Mouse (Mus musculus) G1E (cell line): Measurements from ENCODE around the gene Fzd10. TPM values are rescaled to one million over a fixed set of nuclear protein-coding genes. Genes with fewer than 3 reads are reported as not detected.
A peak's percentile ranks its signal among the peaks of the same experiment; 100 is the strongest.

Source experiments
- ATAC-seq: 2 replicates; pipeline ENCODE4 v1.8.0; 2016; ENCODE audit warnings: mild to moderate bottlenecking; ENCODE audit not compliant: insufficient number of reproducible peaks, poor library complexity, low FRiP score, severe bottlenecking; ENCODE audit errors: extremely low read depth
- DNase-seq: peaks from one replicate; pipeline ENCODE4 v3.0.0; 2012; ENCODE audit warnings: low spot score
- H3K27me3 ChIP-seq: 2 replicates; pipeline ENCODE4 v1.6.1; 2012; ENCODE audit warnings: mild to moderate bottlenecking, low read length, inconsistent platforms; ENCODE audit not compliant: insufficient read depth
- H3K36me3 ChIP-seq: replicated peaks from 2 replicates; pipeline ENCODE3; 2012; ENCODE audit warnings: mild to moderate bottlenecking, inconsistent platforms
- H3K4me1 ChIP-seq: 2 replicates; pipeline ENCODE4 v1.6.1; 2012; ENCODE audit warnings: low read depth, low read length, inconsistent platforms, mixed read lengths; ENCODE audit not compliant: insufficient read depth
- H3K4me3 ChIP-seq: 2 replicates; pipeline ENCODE4 v1.5.1; 2012; ENCODE audit warnings: low read depth, mild to moderate bottlenecking, inconsistent platforms, low read length, moderate library complexity, mixed read lengths
- H3K9me3 ChIP-seq: replicated peaks from 2 replicates; pipeline ENCODE4 v1.6.1; 2012; ENCODE audit warnings: inconsistent platforms
- CTCF ChIP-seq: IDR thresholded peaks from 2 replicates; pipeline ENCODE4 v1.5.1; 2012; ENCODE audit warnings: low read depth, low read length, inconsistent platforms, mixed read lengths
- GATA1 ChIP-seq: IDR thresholded peaks from 2 replicates; pipeline ENCODE4 v1.6.1; 2012; ENCODE audit warnings: borderline replicate concordance, low read length, inconsistent platforms, mixed read lengths
- GATA2 ChIP-seq: IDR thresholded peaks from 2 replicates; pipeline ENCODE4 v1.6.1; 2012; ENCODE audit warnings: low read depth, low read length, inconsistent platforms, borderline replicate concordance
- POLR2AphosphoS5 ChIP-seq: IDR thresholded peaks from 2 replicates; pipeline ENCODE4 v1.6.1; 2012; ENCODE audit warnings: low read depth, low read length, inconsistent platforms; ENCODE audit not compliant: insufficient replicate concordance
- TAL1 ChIP-seq: conservative IDR thresholded peaks from 2 replicates; pipeline ENCODE4 v1.6.1; 2012; ENCODE audit warnings: low read depth, low read length, inconsistent platforms, mixed read lengths
- polyA plus RNA-seq: library from polyadenylated mRNA; stranded (reverse); fragments of >175 nt; gene quantifications from 2 replicates; pipeline ENCODE4 v1.2.3, GENCODE M21; 2012
- total RNA-seq, 2 experiments: library from RNA; stranded (forward) in 1 of 2; stranded (reverse) in 1 of 2; fragments of 200-1000 nt in 1 of 2; fragments of >200 nt in 1 of 2; fragmentation: Nextera tagmentation in 1 of 2; gene quantifications; 2 replicates each; pipeline ENCODE4 v1.2.3; 2014 to 2017

Fzd10 gene
- total and polyA plus RNA-seq, 3 experiments, result 0.11 TPM; not detected in 2

- Histone ChIP-seq H3K4me3 (peak overlapping the region; percentile 32; the same call in 1 of the 2 replicates), H3K9me3 (peaks cover 74% of the 10 kb centered on the region), H3K4me1 (no peaks in the 10 kb centered on the region), H3K36me3 (no peaks in the 10 kb centered on the region), H3K27me3 (no peaks in the 10 kb centered on the region)
- DNase-seq (no peak), ATAC-seq (no peak)
- no peak for TF ChIP-seq GATA2
These were observed 1.1 kb upstream of the Fzd10 start for GRCm38 (mm10) chr5:128599365-128600071.

GRCm38 (mm10) chr5:128601036-128602019 lies 684 bp downstream of the Fzd10 start:
- DNase-seq (no peak), ATAC-seq (no peak)
- no peaks in the 10 kb centered on the region for H3K27me3 ChIP-seq
- H3K4me1 ChIP-seq, result no peaks in the 10 kb centered on the region
- no peak for TF ChIP-seq POLR2AphosphoS5
- TF ChIP-seq CTCF, result no peak
- no peak for TF ChIP-seq TAL1
- TF ChIP-seq GATA1, result no peak
- no peak for TF ChIP-seq GATA2
- peaks cover 72% of the 10 kb centered on the region for H3K9me3 ChIP-seq
- no peaks in the 10 kb centered on the region for H3K36me3 ChIP-seq
- H3K4me3 ChIP-seq, result peak overlapping the region; percentile 35; the same call in 1 of the 2 replicates

DNA sequence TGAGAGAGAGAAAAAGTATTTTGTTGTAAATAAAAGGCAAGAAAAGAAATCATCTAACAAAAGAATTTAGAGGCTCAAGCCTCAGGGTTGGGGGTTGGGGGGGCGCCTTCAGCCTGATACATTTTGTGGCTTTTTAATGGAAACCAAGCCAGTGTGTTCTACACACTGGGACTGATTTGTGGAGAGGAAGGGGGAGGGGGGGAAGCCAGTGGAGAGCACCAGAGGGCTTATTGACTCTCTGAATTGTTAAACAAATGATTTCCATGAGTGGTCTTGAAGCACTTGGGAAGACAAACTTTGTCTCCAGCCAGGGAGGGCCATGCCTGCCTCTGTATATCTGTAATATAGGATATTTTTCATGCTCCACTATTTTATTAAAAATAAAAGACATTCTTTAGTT lies 3.0 kb downstream of the Fzd10 start:
- H3K9me3 ChIP-seq, result peaks cover 86% of the 10 kb centered on the region
- ATAC-seq, result no peak
- H3K27me3 ChIP-seq, result no peaks in the 10 kb centered on the region

DNA sequence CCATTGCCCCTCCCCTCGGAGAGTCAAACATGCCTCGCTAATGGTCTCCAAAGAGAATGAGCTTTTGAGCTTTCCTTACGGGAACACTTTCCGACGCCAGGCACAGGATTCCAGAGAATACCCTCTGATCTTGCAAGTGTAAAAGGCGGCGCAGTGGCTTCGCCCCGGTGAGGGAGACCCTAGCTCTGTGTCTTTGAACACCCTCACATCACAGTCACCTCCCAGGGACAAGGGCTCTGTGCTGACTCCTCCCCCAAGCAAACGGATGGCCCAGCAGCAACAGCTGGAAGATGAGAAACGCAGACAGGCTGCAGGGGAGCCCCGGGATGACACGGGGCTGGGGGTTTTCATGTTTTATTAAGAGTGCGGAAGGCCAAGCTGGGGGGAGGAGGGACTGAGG lies 6.0 kb downstream of the Fzd10 start:
- TF ChIP-seq POLR2AphosphoS5 (no peak), CTCF (no peak), TAL1 (no peak), GATA2 (no peak), GATA1 (no peak)
- no peak for DNase-seq
- H3K9me3 ChIP-seq, result peaks cover 78% of the 10 kb centered on the region

More for the DNA sequence above, 3.0 kb downstream of the Fzd10 start:
- no peaks in the 10 kb centered on the region for H3K36me3 ChIP-seq
- TF ChIP-seq CTCF (no peak), POLR2AphosphoS5 (no peak), TAL1 (no peak), GATA1 (no peak), GATA2 (no peak)
- no peak for DNase-seq
- no peak overlapping the region for H3K4me3 ChIP-seq
- H3K4me1 ChIP-seq, result no peaks in the 10 kb centered on the region

DNA sequence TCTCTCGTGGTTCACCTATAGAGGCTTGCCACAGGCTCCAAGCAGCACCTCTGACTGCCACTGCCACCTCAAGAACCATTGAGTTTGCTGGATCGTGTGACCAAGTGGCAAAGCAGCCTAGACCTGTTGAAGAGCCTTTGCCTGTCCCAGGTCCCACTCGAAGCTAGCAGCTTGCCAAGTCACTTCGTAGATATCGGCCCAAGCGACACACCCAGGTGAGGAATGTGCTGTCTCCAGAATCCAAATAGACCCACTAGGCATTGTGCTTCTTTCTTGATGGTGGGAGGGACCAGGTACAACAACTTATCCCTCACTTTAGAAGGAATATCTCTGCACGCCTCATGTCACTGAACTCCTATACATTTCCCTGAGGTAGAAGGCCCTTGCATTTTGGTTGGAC lies 8.4 kb downstream of the Fzd10 start:
- DNase-seq (no peak), ATAC-seq (no peak)
- Histone ChIP-seq H3K27me3 (no peaks in the 10 kb centered on the region), H3K36me3 (no peaks in the 10 kb centered on the region), H3K4me3 (no peak overlapping the region), H3K4me1 (no peaks in the 10 kb centered on the region), H3K9me3 (peaks cover 78% of the 10 kb centered on the region)
- TF ChIP-seq GATA1 (no peak), GATA2 (no peak), CTCF (no peak), POLR2AphosphoS5 (no peak), TAL1 (no peak)

More for the DNA sequence above, 6.0 kb downstream of the Fzd10 start:
- Histone ChIP-seq H3K4me1 (no peaks in the 10 kb centered on the region), H3K4me3 (no peak overlapping the region), H3K27me3 (no peaks in the 10 kb centered on the region), H3K36me3 (no peaks in the 10 kb centered on the region)
- ATAC-seq, result no peak

DNA sequence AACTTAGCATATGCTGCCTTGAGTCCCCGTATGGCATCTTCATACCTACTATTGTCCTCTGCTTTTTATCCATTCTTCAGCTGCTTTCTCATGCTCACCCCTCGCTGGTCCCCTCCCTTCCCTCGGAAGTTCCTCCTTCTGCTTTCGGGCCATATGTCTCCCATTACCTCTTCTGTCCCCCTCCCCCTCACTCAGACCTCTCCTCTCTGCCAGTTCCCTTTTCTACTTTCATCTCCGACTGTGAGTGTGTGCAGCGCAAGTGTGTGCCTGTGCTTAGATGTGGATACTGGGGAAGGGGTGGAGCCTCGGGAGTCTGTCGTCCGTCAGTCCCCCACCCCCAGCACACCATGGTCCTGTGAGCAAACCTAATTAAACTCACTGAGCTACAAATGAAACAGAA lies 17.0 kb downstream of the Fzd10 start:
- Histone ChIP-seq H3K36me3 (no peaks in the 10 kb centered on the region), H3K9me3 (peaks cover 87% of the 10 kb centered on the region), H3K27me3 (no peaks in the 10 kb centered on the region), H3K4me1 (no peaks in the 10 kb centered on the region), H3K4me3 (no peak overlapping the region)
- no peak for ATAC-seq
- no peak for TF ChIP-seq CTCF
- no peak for TF ChIP-seq POLR2AphosphoS5
- DNase-seq, result no peak
